Mouse (Mus musculus) lung, postnatal 0 days (tissue): ENCODE data around the gene Pmm2. TPM values are rescaled to one million over a fixed set of nuclear protein-coding genes. Genes with fewer than 3 reads are reported as not detected.

Experiments
- ATAC-seq: fragments of 200-750 bp; cut with Nextera tagmentation; 2 replicates; pipeline ENCODE4 v1.8.0; 2017; ENCODE audit warnings: moderate library complexity
- DNase-seq: peaks from one replicate; pipeline ENCODE4 v3.0.0-alpha.2; 2016; ENCODE audit warnings: low spot score
- H3K27ac ChIP-seq: fragments of 300-500 bp; sonication (generic); 2 replicates; pipeline ENCODE4 v1.5.1; 2014; ENCODE audit warnings: antibody characterized with exemption, mild to moderate bottlenecking, low read length, mixed read lengths
- H3K27me3 ChIP-seq: fragments of 300-500 bp; sonication (generic); replicated peaks from 2 replicates; pipeline ENCODE4 v1.6.1; 2014; ENCODE audit warnings: low read length, mixed read lengths; ENCODE audit not compliant: insufficient read depth
- H3K36me3 ChIP-seq: fragments of 300-500 bp; sonication (generic); 2 replicates; pipeline ENCODE4 v1.6.1; 2014; ENCODE audit warnings: low read length, mixed read lengths; ENCODE audit not compliant: insufficient read depth
- H3K4me1 ChIP-seq: fragments of 300-500 bp; sonication (generic); 2 replicates; pipeline ENCODE4 v1.6.1; 2014; ENCODE audit warnings: antibody characterized with exemption, low read depth, low read length, mixed read lengths; ENCODE audit not compliant: insufficient read depth
- H3K4me2 ChIP-seq: fragments of 300-500 bp; sonication (generic); replicated peaks from 2 replicates; pipeline ENCODE4 v1.6.1; 2014; ENCODE audit warnings: low read depth, mild to moderate bottlenecking, low read length, moderate library complexity, mixed read lengths
- H3K4me3 ChIP-seq: fragments of 300-500 bp; sonication (generic); 2 replicates; pipeline ENCODE4 v1.5.1; 2014; ENCODE audit warnings: low read depth, low read length
- H3K9ac ChIP-seq: fragments of 300-500 bp; sonication (generic); replicated peaks from 2 replicates; pipeline ENCODE4 v1.6.1; 2014; ENCODE audit warnings: low read depth, mild to moderate bottlenecking
- H3K9me3 ChIP-seq: fragments of 300-500 bp; sonication (generic); 2 replicates; pipeline ENCODE4 v1.6.1; 2016; ENCODE audit warnings: low read length, mixed read lengths
- CTCF ChIP-seq: IDR thresholded peaks from 2 replicates; pipeline ENCODE4 v1.5.1; 2016; ENCODE audit warnings: antibody characterized with exemption, mild to moderate bottlenecking
- EP300 ChIP-seq: IDR thresholded peaks from 2 replicates; pipeline ENCODE4 v1.6.1; 2016; ENCODE audit warnings: antibody characterized with exemption, mild to moderate bottlenecking, control low read depth
- WGBS: fragments of 180-500 bp; shearing (Covaris S2); extraction: QIAGEN DNeasy Blood & Tissue Kit; methylation state at CpG from one replicate; pipeline ENCODE4 v1.1.7; 2014; 5-methylcytosine and 5-hydroxymethylcytosine counted together
- polyA plus RNA-seq: library from polyadenylated mRNA; unstranded; fragments of >200 nt; fragmentation: Nextera tagmentation; extraction: Ambion mirVana; gene quantifications from 2 replicates; pipeline ENCODE4 v1.2.1, GENCODE M21; 2015

The Pmm2 gene
- polyA plus RNA-seq, 1 experiment from 2014 or later: 40.2 TPM

GRCm38 (mm10) chr16:8663606-8664539 lies 26.4 kb downstream of the Pmm2 start:
- Histone ChIP-seq H3K4me1 (peaks cover 24% of the 10 kb centered on the region), H3K4me2 (no peak overlapping the region), H3K9ac (no peak overlapping the region), H3K36me3 (no peaks in the 10 kb centered on the region), H3K9me3 (no peaks in the 10 kb centered on the region), H3K27me3 (no peaks in the 10 kb centered on the region), H3K4me3 (no peak overlapping the region), H3K27ac (peak overlapping the region; percentile 87)
- TF ChIP-seq EP300 (no peak), CTCF (no peak)
- ATAC-seq: no peak
- WGBS: 84% methylated on average over 24 of the region's 24 CpGs
- DNase-seq: no peak

GRCm38 (mm10) chr16:8665367-8665766 lies 27.9 kb downstream of the Pmm2 start:
- no peaks in the 10 kb centered on the region for H3K9me3 ChIP-seq
- WGBS: 60% methylated on average over 5 of the region's 5 CpGs
- ATAC-seq (peak; percentile 33), DNase-seq (peak; percentile 72)
- no peak overlapping the region for H3K4me2 ChIP-seq
- peak overlapping the region; percentile 87 for H3K27ac ChIP-seq
- H3K4me3 ChIP-seq: no peak overlapping the region
- no peaks in the 10 kb centered on the region for H3K36me3 ChIP-seq
- no peak overlapping the region for H3K9ac ChIP-seq
- H3K27me3 ChIP-seq: no peaks in the 10 kb centered on the region
- peaks cover 35% of the 10 kb centered on the region for H3K4me1 ChIP-seq
- no peak for TF ChIP-seq CTCF
- TF ChIP-seq EP300: no peak

- Histone ChIP-seq H3K9me3 (no peaks in the 10 kb centered on the region), H3K4me3 (no peak overlapping the region), H3K9ac (no peak overlapping the region; the same call in 1 of the 2 replicates), H3K27me3 (no peaks in the 10 kb centered on the region), H3K27ac (peak overlapping the region; percentile 87), H3K4me2 (0 out of 2 replicates have a peak overlapping the region, but pooled peaks have one; percentile 17), H3K36me3 (no peaks in the 10 kb centered on the region), H3K4me1 (peaks cover 39% of the 10 kb centered on the region)
- WGBS: 19% methylated on average over 2 of the region's 2 CpGs
- peak; percentile 61 for ATAC-seq
- TF ChIP-seq CTCF: no peak
- TF ChIP-seq EP300: peak; percentile 86
- peak; percentile 82 for DNase-seq
These were observed 29.0 kb downstream of the Pmm2 start for GRCm38 (mm10) chr16:8666452-8666851.

GRCm38 (mm10) chr16:8667261-8667660 lies 29.8 kb downstream of the Pmm2 start:
- peak; percentile 76 for DNase-seq
- peak overlapping the region; percentile 87 for H3K27ac ChIP-seq
- ATAC-seq: peak; percentile 5
- no peak overlapping the region for H3K9ac ChIP-seq
- peak overlapping the region; percentile 22; the same call in 1 of the 2 replicates for H3K4me2 ChIP-seq
- H3K4me1 ChIP-seq: peaks cover 39% of the 10 kb centered on the region
- no peaks in the 10 kb centered on the region for H3K36me3 ChIP-seq
- TF ChIP-seq EP300 (no peak; the same call in 1 of the 2 replicates), CTCF (no peak)
- 59% methylated on average over 7 of the region's 7 CpGs for WGBS
- no peaks in the 10 kb centered on the region for H3K9me3 ChIP-seq
- H3K4me3 ChIP-seq: no peak overlapping the region
- no peaks in the 10 kb centered on the region for H3K27me3 ChIP-seq

- Histone ChIP-seq H3K36me3 (no peaks in the 10 kb centered on the region), H3K4me3 (no peak overlapping the region), H3K27ac (peak overlapping the region; percentile 87), H3K9me3 (no peaks in the 10 kb centered on the region), H3K9ac (no peak overlapping the region), H3K27me3 (no peaks in the 10 kb centered on the region), H3K4me1 (peaks cover 39% of the 10 kb centered on the region), H3K4me2 (peak overlapping the region; percentile 22; the same call in 1 of the 2 replicates)
- no peak for DNase-seq
- TF ChIP-seq EP300 (no peak), CTCF (no peak)
- 59% methylated on average over 4 of the region's 4 CpGs for WGBS
- no peak for ATAC-seq
These were observed 30.3 kb downstream of the Pmm2 start for GRCm38 (mm10) chr16:8667814-8668213.

- 0 out of 2 replicates have a peak overlapping the region, but pooled peaks have one; percentile 3 for H3K4me2 ChIP-seq
- peak overlapping the region; percentile 87; the same call in 1 of the 2 replicates for H3K27ac ChIP-seq
- DNase-seq (no peak), ATAC-seq (no peak)
- H3K9me3 ChIP-seq: no peaks in the 10 kb centered on the region
- H3K4me1 ChIP-seq: peaks cover 39% of the 10 kb centered on the region
- TF ChIP-seq EP300 (no peak), CTCF (no peak)
- H3K9ac ChIP-seq: no peak overlapping the region
- no peaks in the 10 kb centered on the region for H3K27me3 ChIP-seq
- H3K4me3 ChIP-seq: no peak overlapping the region
- 69% methylated on average over 2 of the region's 2 CpGs for WGBS
- no peaks in the 10 kb centered on the region for H3K36me3 ChIP-seq
These were observed 30.9 kb downstream of the Pmm2 start for GRCm38 (mm10) chr16:8668386-8668785.
